Mouse (Mus musculus): ENCODE measurements around the gene Gm42421. TPM values are rescaled to one million over a fixed set of nuclear protein-coding genes. Genes with fewer than 3 reads are reported as not detected.

Gene Gm42421
- not detected for polyA plus RNA-seq (2017; shearing (Covaris generic))

DNA sequence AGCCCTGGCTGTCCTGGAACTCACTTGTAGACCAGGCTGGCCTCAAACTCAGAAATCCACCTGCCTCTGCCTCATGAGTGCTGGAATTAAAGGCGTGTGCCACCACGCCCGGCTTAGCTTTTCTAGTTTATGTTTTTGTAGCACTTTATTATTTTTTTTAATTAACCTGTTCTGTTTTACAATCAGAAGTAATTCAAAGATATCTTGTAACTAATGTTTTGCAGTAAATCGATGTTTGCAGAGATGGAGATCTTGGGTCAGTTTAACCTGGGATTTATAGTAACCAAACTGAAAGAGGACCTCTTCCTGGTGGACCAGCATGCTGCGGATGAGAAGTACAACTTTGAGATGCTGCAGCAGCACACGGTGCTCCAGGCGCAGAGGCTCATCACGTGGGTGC, at the start of gene Gm42421:
Gene Gm42421 (plus strand): TSS at position 301 of the 400 bp plus-strand sequence.

DNA sequence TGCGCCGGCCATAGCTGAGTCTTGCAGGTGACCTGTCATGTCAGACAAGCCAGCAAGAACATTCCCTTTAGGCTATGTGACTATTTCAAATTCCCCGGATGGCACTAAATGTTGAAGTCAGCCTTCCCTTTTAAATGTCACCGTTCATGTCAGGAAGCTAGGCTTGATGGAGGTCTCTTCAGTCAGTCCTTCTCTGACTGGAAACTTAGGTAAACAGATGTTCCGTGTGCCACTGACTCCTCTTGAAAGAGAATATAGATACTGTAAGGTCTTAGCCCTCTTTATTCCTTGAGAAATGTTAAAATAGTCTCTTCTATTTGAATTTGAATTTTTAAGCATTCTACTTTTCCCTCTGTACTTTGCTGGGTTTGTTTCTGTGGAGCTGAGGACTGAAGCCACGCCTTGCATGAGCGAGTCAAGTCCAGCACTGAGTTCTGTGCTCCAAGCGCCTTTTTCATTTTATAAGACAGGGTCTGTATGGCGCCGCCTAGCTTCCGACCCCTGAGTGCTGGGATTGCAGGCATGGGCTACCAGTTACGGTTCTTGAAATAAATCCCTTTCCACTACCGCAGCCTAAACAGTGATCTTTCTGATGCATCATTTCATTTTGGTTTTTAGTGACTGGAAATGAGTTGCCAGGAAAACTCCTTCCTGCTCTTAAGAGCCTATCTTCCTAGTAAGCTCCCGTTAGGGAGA, 30.2 kb upstream of the Gm42421 start, which contains the start of gene Ankrd61:
Gene Ankrd61 (minus strand): TSS at position 51 of the 696 bp plus-strand sequence.

DNA sequence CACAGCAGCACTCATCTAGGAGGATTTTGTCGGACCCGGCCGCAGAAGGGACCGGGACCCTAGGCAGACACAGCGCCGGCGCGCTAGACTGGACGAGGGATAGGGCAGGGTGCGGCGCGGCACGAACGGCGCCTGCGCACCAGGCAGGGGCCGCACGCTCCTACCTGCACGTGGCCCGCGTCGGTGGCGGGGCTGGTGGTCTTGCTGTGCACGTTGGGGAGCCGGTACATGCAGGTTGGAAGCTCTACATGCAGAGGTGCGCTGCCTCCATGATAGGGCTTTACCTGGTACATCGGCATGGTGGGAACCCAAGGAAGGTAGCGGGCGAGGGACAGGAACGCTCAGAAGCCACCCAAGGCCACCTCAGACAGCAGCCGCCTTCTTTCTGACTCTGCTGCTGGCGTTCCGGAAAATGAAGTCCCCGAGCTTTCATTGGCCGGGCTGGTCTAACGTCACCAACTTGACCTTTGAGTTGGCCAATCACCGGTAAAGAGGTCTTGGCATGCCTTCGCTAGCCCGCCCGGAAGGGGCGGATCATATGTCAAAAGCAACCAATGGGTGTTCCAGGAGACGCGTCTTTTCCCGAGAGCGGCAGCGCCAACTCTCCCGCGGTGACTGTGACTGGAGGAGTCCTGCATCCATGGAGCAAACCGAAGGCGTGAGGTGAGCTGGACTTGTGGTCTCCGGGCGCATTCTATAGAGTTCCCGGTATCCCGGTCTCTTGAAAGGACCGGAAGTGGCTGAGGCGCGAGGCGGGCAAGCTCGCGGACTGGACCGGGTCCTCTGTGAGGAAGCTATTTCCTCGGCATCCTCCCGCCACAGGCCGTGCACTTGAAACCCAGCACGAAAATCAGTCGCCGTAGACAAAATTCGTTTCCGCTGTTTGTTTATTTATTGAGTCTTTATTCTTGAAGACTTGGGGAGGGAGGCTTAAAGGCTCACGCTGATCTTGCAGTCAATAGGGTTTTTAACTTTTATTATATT, 18.3 kb upstream of the Gm42421 start, which contains the start of the genes Aimp2 and Pms2:
Gene Aimp2 (minus strand): TSS at position 431 of the 984 bp plus-strand sequence.
Gene Pms2 (plus strand): TSS at position 548 of the 984 bp plus-strand sequence.

DNA sequence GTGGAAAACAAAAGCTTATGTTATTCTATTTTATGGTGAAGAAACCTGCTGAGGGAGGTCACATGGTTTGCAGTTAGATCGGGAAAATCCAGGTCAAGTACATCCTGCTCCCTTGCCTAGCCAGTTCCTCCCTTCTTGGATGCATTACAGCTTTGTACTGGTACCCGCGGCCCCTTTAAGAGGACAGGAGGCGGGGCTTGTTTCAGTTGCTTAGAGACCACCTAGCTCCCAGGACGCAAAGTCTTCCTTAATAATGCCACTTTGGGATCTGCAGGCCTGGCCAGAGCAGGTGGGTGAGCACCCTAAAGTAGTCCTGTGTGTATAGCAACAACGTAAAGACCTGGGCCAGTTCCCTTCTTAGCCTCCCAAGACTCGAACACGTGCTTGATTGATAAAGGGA, 4.9 kb downstream of the Gm42421 start, which contains the start of gene Rsph10b:
Gene Rsph10b (plus strand): TSS at position 205 of the 400 bp plus-strand sequence.

Other genes with a start within 250 kb of the Gm42421 start
- 23.5 TPM for gene Usp42, start 195.9 kb upstream of the Gm42421 start, polyA plus RNA-seq (2017; shearing (Covaris generic))
- gene Eif2ak1, start 110.4 kb upstream of the Gm42421 start, polyA plus RNA-seq (2017; shearing (Covaris generic)): 46.7 TPM
- 0.23 TPM for gene Ankrd61, start 30.5 kb upstream of the Gm42421 start, polyA plus RNA-seq (2017; shearing (Covaris generic))
- gene Aimp2, start 18.3 kb upstream of the Gm42421 start, polyA plus RNA-seq (2017; shearing (Covaris generic)): 35.7 TPM
- 23.3 TPM for gene Pms2, start 18.2 kb upstream of the Gm42421 start, polyA plus RNA-seq (2017; shearing (Covaris generic))
- gene Rsph10b, start 4.9 kb downstream of the Gm42421 start, polyA plus RNA-seq (2017; shearing (Covaris generic)): 0.62 TPM
- 62.9 TPM for gene Ccz1, start 86.7 kb downstream of the Gm42421 start, polyA plus RNA-seq (2017; shearing (Covaris generic))
- gene Ocm, start 98.5 kb downstream of the Gm42421 start, polyA plus RNA-seq (2017; shearing (Covaris generic)): not detected
- gene Lmtk2, start 172.3 kb downstream of the Gm42421 start, polyA plus RNA-seq (2017; shearing (Covaris generic)): 13.6 TPM

Measured in effector memory CD4-positive, alpha-beta T cell, adult 7 months (primary cell).